Mouse (Mus musculus) urinary bladder, postnatal 14 days (tissue): ENCODE data around the gene Casc1.
A peak's percentile ranks its signal among the peaks of the same experiment; 100 is the strongest.

Experiments
- DNase-seq: peaks from one replicate; pipeline ENCODE4 v3.0.0; 2021; ENCODE audit warnings: low spot score

Casc1 gene

DNA sequence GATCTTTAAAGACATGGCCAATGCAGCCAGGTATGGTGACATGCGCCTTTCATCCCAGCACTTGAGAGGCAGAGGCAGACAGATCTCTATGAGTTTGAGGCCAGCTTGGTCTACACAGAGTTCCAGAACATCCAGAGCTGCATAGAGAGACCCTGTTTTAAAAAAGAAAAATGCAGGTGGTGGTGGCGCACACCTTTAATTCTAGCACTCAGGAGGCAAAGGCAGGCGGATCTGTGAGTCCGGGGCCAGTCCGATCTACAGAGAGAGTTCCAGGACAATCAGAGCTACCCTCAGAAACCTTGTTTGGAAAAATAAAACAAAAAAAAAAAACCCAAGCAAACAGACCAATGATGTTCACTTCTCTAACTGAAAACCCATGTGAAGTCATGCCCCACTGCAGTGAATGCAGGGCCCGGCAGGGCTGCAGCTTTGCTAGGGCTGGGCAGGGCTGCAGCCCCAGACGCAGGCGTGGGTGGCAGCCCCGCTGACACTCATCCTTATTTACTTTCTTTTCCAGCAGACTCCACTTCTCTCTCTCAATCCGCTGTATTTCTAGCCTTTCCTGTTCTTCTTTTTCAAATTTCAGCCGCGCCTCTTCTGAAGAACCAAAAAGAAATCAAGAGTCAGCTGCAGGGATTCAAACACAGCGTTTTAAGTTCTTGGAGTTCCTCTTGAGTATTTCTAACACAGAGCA lies 8.2 kb downstream of the Casc1 start:
- no peak for DNase-seq

DNA sequence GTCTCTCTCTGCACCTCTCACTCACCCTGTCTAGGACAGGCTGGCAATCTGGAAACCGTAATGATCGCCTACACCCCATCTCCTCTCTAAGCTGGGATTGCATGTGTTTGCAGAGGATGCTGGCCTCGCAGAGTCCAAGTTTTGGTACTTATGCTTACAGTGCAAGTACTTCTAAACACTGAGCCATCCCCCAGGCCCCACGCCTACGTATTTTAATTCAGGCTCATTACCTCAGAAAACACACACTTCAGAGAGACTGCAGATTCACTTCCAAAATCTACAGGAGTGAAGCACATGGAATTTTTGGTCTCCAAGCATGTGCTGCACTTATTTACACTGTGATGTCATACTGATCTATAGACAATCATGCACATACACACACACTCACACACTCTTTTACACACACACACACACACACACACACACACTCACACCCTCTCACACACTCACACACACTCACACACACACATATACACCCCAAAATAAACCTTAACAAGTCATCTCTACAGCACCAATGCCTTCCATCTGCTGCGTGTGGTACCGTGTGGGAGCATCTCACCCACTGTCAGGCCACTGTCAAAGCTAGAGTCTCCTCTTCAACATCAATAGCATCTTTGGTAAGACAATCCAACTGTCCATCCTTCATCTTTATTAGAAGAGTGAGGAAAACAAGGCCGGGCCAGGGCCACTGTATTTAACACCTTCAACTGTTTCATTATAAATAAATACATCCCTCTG lies 12.7 kb downstream of the Casc1 start:
- no peak for DNase-seq

DNA sequence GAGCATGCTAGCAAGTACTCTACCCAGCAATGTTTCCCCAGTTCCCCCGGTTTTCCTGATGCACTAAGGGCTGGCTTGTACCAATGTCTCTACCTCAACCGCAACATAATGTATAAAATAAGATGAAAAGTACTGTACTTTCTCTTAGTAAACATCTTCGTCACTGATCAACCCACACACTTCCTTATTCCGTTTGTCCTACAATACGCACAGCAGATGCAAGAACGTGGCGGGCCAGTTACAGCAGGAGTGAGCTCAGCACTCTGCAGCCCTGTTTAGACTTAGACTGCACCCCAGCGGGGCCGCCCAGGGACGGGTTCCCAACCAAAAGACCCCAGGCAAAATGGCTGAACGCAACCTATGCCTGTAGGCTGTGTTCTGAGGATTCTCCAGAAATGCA lies 17.4 kb downstream of the Casc1 start:
- no peak for DNase-seq

DNA sequence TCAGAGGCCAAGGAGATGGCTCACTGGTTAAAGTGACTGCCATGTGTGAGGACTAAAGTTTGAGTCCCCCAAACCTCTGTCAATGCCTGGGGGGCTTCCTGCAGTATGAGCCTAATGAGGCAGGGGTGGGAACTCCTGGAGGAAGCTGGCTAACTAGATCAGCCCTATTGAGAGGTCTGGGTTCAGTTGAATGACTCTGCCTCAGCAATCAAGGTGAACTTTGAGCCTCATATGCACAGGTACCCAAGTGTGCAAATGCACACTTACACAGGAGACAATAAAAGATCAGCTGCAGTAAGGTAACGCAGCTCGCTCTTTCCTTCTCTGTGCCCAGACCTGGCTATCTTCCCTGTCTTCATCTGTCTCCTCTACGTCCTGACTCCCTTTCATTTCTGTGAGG lies 17.8 kb downstream of the Casc1 start:
- DNase-seq = no peak

DNA sequence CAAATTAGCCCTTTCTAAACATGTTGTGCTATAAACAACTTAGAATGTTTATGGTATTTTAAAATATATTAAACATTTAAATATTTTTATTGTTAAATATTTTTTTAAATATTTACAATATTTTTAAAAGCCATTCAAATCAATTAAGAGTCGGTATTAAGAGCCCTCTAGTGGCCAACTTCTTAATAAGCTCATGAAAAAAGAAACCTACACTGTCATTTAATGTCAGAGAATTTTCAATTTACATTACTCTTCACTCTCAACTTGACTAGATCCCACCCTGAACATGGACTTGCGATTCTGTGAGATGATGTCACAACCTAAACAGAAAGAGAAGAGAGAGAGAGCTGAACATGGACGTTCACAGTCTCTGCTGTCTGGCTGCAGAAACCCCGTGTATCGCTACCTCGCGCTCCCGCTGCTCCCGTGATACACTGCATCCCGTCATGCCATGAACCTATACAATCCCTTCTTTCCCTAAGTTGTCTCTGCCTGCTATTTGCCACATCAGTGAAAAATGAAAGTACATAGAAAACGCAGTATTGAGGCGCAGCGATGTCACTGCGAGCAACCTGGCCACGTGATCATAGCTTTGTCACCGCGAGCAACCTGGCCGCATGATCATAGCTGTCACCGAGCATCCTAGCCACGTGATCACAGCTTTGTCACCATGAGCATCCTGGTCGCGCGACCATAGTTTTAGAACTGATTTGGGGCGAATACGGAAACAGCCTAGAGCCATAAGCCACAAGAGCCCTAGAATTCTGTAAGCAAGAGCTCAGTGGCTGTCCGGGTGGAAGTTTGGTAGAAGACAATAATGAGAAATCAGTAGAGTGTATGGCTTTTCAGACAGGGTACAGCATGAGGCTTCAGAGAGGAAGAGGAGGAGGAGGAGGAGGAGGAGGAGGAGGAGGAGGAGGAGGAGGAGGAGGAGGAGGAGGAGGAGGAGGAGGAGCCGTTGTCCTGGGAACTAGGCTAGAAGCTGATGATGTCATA lies 23.4 kb downstream of the Casc1 start:
- DNase-seq = no peak

DNA sequence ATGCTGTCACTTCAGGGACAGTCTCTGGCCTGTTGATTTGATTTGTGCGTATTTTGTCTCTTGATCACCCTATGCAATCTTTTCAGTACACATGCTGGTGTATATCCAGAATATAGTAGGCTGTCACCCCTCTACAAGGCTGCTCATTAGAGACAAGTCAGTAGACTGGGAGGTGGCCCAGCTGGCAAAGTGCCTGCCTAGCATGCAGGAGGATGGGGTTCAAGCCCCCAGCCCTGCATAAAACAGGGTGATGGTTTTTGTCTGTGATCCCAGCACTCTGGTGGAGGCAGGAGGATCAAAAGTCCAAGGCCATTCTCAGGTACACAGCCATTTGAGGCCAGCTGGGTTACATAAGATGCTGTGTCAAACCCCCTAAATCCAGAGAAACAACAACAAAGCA lies 24.7 kb downstream of the Casc1 start:
- no peak for DNase-seq

DNA sequence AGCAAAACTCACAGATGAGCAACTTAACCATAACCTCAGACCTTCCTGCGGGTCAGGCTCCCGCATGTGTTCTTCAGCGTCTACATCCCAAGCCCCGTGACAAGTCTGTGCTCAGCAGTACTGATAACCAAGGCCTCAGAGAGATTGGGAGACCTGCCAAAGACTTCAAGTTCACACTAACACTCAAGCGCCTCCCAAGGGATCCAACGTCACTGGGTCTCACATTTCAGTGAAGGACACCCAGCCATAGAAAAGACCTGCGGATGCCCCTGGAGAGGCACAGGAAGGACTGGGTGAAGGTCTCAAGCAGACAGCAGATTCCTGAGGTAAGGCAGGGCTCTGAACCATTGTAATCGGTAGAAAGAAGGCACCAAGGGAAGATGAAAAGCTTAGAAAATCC lies 28.8 kb downstream of the Casc1 start:
- DNase-seq = peak; percentile 15

DNA sequence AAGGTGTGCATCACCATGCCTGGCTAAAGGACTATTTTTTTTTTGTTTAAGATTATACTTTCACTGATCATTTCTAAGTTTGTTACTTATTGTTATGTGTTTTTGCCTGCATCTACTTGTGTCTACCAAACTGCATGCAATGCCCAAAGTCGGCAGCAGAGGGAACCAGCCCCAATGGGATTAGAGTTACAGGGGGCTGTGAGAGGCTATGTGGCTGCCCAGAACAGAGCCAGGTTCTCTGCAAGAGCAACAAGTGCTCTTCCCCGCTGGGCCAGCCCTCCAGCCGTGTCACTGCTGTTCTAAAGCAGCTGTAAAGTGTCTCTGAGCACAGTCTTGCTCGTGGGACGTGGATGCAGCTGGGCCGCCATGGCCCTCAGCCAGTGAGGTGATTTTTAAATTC lies 31.1 kb downstream of the Casc1 start:
- DNase-seq = peak; percentile 54

DNA sequence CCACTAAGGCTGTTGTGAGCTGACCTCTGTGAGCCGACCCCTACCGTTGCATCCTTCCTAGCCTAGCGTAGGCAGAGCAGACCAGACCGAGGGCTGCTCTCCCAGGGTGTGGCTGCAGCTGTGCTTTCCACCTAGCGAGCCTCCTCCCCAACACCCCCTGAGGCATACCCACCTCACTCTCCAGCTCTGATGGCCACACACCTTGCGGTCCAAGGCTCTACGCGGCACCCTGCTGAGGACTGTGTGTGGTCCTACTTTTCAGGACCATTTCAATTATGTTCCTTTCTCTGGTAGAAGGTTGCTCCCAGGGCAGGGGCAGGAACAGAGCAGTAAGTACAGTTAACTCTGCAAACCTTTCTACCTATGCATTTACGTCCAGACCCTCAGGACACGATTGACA lies 34.3 kb downstream of the Casc1 start:
- no peak for DNase-seq

DNA sequence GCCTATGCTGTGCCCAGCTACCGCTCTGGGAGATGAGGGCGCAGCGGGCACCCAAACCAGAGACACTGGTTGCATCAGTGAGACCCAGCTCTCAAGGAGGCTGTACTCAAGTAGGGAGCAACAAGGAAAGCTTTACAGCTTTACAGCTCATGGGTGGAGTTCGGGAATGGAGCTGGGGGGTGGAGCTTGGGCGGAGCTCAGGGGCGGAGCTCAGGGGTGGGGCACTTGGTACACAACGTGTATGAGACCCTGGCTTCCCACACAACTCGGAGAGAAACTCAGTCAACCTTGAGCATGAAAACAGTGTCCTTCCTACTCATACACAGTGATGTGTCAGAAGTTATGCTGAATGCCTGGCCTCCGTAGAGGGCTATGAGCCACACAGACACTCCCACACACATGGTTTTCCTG lies 35.2 kb downstream of the Casc1 start:
- peak; percentile 17 for DNase-seq

DNA sequence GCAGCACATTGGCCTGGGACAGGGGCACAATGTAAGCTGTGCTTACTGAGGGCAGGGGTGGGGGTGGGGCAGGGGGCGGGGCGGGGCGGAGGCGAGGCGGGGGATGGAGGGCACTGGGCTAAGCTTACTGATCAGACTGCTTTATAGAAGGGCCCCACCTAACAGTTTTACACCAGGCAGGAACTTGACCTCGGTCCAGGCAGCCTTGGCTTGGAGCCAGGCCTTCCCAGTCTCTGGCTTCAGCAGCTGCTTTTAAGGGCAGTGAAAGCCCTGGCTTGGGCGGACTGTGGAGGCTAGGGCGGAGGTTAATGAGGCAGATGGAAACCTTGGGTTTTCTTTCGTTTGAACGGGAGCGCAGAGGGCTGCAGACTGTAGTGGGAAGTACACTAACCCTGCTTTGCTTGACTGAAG lies 37.0 kb downstream of the Casc1 start:
- DNase-seq = peak; percentile 82

DNA sequence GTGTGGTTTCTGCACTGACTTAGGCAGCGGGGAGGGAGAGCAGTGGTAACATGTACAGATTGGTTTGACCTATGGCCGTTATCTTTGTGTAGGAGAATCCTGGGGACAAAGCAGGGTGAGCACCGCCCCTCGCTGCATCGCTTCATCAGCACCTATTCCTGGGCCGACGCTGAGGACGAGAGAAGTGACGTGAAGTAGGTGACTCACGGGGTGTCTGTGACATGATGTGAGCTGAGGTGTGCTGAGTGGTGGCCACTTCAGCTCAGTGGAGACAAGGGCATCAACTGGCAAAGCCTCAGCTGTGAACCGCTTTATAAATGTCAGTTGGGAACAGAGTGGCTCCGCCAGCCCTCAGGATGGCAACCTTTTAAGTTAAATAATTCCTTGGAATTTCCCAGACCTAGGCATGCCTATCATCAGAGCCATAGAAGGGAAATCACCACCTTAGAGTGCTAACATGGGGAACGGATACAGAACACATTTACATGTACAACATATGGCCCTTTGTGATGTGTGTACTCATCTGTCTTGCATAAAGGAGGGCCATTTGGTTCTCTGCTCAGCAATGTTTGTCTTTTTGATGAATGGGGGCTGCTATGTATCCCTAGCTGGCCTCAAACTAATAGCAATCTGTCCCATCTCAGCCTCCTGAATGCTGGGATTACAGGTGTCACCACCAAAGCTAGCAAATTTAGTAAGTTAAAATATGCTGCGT lies 38.8 kb downstream of the Casc1 start:
- no peak for DNase-seq

DNA sequence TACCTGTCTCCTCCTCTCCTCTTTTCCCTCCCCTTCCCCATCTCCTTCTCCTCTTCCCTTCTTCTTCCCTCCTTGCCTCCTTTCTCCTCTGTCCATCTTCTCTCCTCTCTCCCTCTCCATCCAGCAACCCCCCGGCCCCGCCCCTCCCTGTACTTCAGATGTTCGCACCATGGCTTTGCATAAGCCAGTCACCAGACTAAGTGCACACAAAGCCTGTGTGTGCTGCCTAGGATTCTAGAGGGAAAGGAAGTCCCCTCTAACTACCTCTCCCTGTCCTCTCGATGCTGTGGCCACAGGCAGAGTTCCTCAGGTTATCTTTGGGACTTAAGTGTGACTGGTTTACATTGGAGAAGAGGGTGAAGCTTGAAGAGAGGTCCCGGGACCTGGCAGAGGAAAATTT lies 50.2 kb downstream of the Casc1 start:
- DNase-seq = no peak

DNA sequence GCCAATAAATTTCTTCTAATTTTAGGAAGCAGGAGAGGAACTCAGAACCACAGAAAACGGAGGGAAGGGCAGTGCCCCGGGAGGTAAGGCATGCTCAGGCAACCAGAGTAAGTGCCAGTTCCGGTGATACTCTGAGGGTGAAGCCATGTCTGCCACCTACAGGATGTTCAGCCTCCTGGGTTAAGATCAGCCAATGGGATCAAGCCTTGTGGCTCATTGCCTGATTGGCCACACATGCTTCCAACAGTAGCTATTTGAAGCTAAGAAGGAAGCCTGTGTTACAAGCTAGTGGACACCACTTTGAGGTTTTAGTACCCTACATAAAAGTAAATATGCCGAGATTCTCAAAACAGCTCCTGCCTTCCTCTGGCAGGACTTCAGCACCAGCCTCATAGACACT lies 52.2 kb downstream of the Casc1 start:
- no peak for DNase-seq

DNA sequence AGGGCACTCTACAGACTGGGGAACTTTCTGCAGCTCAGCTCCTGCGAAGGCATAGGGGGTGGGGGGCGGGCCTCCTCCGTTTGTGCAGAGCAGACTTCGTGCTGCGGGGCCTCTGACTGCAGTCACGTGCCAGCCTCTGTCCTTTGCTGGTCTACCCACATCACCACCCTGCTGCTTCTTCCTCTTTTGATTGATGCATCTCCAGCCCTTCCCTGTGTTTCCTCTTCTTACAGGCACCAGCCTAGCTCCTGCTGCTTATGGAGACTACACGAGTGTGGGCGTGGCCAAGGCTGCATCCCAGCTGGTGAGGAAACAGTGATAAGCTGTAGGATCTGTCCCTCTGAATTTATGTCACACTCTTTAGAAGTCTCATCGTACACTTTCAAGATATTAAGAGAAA lies 61.8 kb downstream of the Casc1 start:
- DNase-seq = no peak

DNA sequence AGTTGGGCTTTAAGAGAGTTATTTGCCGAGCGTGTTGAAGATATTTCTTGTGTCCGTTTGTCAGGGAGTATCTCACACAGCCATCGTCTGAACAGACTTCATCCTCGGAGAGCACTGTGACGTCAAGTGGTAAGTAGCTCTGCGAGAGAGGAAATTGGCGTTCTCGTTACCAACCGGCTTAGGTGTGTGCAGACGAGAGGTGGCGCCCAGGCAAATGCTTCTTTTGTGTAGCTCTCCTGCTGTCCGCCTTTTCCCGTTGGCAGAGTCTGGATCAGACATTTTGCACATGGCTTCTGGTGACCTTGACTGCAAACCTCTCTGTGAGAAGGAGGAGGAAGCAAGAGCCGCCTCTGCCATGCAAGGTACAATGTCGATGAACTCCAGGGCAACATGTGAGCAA lies 63.1 kb downstream of the Casc1 start:
- no peak for DNase-seq

DNA sequence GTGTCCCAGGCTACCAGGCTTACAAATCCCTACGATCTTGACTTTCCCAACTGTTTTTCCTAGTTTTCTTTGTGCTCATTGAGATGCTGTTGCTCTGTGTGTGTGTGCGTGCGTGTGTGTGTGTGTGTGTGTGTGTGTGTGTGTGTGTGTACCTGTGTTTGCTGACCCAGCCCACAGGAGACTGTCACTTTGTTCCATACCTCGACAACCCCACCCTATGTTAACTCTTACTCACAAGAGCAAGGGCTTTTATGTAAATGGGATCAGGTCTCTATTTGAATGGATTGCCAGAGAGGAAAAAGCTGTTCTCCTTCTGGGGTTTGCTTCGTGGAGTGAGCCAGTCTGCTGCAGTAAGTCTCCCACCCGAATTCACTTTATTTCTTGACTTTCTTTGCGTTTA lies 65.6 kb downstream of the Casc1 start:
- no peak for DNase-seq

DNA sequence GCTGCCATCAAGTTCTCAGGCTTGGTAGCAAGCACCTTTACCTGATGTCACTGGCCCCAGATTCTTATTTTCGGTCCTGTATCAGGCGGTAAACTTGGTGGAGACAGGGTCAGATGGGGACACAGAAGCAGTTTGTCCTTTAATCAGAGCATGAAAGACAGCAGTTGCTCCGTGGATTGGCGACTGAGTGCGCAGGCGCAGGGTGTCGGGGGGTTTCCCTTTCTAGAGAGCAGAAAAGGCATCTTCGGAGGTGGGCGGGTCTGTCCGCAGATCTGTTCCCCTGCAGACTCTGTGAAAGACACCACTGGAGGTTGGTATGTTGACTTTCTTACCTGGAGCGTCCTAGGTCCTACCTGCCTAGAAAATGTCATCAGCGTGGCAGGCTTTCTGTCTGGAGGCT lies 69.0 kb downstream of the Casc1 start:
- no peak for DNase-seq

DNA sequence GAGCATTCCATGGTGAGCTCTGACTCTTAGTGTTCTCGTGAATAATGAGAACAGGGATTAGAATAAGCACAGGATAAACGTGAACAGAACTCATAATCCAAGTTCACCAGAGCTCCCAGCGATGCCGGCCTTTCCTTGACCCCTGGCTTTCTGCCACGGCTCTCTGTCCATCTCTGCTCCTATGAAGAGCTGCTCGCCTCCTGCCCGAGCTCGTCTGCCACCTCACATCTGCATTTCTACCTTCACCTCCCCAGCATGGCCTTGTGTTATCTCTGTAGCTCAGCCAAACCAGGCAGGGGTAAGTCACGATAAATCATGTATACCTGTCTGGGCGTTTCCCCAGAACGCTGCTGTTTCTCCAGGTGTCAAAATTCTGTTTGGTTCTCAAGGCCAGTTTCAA lies 70.1 kb downstream of the Casc1 start:
- DNase-seq = no peak

DNA sequence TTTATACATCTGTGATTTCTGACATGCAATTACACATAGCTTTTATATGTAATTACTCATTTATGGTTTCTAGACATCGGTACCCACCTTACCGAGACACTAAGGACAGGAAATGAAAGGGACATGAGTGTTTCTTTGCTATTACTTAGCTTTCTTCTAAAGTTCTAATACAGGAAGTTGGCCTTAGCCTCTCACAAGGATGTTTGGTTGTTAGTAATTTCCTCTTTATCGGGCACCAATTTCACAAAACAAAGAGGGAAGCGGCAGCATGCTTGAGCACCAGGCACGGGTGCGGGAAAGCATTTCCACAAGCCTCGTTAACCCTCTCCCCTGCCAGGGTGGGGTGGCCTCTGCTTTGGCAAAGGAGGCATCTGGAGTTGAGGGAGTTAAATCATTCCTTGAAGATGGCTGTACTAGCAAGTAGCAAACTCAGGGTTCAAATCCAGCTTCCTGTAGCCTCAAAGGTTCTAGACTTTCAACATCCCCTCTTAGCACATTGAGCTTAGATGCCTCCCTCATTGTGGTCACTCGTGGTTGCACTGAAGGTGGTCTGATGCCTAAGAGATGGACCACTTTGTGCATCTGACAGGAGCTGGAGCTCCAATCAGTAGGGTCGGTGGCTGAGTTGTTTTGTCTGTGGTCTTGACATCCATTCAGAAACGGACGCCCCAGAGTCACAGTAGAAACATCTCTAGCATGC lies 70.9 kb downstream of the Casc1 start:
- no peak for DNase-seq

DNA sequence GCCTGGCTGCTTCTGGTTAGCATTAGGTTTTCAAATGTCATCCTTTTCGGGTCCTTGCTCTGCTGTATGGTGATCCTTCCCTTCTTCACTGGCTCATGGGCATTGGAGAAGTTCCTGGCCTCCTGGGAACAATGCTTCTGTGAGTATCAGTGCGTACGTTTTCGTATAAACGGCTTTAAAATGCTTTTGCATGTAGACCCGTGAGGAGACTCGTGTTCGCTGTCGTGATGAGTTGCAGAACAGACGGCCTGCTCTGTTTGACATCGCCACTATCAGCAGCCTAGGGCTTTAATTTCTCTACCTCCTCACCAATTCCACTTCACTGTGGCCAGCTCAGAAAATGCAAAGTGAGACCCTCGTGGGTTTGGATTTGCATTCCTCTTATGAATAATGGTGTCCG lies 71.6 kb downstream of the Casc1 start:
- no peak for DNase-seq
